Mouse (Mus musculus) lung, postnatal 36 days (tissue): Measurements from ENCODE around the gene Rnf26.

ENCODE experiments used
- DNase-seq: peaks from one replicate; pipeline ENCODE4 v3.0.0; 2022; ENCODE audit warnings: mixed read lengths

Gene Rnf26

DNA sequence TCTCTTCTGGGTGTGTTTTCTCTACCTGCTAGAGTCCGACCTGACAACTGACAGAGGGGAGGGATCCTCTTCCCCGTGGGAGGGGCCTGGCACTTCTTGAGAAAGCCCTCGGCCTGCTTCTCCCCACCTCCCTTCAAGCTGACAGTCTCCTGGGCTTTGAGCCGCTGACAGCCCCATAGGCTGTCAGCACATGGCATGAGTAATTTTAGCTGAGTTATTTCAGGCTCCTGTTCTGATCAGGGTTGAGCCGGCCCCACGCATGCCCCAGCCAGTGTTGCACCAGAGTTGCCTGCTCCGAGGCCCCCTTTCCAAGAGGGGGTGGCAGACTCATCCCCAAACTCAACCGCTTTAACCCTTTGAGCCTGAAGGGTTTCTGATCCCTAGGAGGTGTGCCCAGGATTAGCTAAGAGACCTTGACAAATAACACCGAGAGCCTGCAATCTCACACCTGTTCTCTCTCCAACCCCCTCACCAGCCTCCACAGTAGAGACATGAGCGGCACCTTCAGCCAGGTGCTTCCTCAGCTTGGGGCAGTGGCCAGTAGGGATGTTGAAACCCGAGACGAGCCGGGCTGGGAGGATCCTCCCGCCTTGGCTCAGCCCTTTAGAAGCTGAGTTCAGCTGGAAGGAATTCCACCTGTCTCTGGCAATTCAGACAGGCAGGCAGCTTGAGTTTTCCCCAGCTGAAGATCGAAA is 25.4 kb downstream of the Rnf26 start:
- DNase-seq: no peak

DNA sequence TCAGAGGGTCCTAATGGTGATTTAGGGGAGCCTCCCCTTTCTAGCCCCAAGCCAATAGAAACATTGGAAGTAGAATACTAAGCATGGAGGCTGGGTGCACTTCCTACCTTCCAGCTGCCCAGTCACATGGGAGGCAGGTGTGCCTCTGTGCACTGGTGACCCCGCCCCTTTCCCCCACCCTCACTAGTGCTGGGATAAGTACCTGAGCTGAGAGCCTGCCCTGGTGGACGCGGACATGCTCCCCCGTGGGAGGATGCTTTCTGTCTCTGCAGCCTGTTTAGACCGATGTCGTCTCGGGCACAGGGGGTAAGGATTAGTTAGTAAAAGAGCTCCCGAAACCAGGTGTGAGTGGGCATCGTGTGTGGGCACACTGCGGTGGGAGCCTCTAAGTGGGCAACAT is 26.4 kb downstream of the Rnf26 start:
- no peak for DNase-seq

DNA sequence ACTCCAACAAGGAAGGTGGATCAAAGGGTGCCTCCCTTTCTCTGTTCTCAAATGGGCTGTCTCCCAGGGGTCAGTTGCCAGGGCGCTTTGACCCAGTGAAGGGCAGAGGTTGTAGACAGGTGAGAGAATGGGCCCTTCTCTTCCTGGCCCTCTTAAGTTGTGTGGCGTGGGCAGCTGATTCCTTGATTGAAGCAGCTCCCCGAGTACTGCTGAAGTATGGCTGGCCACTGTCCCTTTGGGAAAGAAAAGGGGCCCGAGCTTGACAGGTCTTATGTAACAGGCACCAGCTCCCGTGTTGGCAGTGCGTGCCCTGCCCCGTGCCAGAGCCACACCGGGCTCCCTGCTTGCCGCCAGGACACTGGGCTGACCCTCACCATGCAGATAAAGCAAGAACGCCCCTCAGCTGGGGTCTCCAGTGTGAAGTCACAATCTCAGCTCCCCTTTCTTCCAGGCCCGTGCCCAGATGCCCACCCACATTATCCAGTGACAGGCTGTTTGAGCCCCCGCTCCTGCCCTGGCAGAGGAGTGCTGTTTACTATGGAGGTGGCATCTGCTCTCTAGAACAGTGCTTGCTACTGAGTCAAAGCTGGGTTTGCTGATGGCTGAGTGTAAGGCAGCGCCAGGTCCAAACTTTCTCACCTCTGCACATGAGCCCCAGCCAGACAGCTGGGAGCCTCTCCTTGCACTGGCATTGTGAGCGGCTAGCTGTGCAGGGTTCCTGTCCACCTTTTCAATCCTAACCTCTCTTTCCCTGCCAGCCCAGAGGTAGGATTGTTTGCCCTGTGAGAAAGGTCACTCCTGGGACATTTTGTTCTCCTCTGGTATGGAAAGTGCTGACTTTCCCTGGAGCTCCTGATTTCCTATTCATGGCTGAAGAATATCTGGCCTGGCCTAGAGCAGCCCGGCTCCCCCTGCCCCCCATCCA is 27.3 kb downstream of the Rnf26 start:
- DNase-seq: peak; percentile 71

DNA sequence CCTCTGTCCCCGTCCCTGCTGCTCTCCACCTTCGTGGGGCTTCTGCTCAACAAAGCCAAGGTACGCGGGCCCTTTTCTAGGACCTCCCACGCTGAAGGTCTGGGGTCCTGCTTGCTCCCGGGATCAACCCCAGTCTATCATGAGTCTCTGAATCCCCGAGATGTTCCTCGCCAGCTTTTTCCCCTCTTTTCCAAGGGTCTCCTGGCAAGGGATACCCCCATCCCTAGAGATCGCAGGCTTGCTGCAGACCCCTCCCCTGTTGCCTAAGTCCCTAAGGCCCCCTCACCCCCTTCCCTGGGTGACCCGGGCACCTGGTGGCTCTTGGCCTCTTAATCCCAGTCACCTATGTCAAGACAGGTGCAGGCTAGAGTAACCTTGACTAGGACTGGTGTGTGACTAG is 28.0 kb downstream of the Rnf26 start:
- DNase-seq: no peak

DNA sequence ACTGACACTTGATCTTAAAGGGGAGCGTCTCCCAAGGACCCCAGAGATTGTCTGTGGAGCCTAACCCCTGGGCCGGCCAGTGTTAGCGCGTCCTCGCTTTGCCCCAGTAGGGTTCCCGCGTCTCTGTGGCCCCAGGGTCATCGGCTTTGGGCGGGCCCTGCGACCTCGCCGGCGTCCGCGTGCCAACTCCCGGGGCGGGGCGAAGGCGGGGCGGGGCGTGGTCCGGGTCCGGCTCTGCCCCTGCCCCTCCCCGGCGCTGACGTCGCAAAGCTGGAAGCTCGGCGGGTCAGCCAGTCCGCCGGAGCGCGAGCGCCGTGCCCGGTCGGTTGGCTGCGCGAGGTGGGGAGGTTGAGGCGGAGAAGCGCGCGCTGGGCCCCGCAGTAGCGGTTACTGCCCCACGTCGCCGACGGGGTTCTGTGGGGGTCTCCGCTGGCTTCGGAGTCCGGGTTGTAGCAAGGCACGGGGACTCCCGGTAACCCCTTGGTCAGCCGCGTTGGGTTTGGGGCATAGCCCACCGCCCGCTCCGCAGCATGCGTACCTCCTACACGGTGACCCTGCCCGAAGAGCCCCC is 28.6 kb downstream of the Rnf26 start:
- DNase-seq: peak; percentile 97

DNA sequence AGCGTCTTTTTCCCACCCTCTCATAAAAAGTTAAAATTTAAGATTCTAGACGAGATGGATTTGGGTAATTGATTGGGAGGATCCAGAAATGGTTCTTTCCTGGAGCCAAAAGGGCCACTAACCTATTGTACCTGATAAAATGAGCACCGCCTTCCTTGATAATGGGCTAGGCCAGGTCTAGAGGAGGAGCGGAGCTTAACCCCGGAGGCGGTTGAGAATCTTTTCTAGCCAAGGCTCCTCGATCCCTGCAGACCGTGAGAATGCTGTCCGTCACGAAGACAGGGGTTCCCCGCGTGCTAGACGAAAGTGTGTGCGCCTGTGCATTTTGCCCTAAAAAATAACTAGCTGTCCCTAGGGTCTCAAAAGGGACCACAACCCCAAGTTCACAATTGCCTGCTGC is 29.1 kb downstream of the Rnf26 start:
- no peak for DNase-seq

DNA sequence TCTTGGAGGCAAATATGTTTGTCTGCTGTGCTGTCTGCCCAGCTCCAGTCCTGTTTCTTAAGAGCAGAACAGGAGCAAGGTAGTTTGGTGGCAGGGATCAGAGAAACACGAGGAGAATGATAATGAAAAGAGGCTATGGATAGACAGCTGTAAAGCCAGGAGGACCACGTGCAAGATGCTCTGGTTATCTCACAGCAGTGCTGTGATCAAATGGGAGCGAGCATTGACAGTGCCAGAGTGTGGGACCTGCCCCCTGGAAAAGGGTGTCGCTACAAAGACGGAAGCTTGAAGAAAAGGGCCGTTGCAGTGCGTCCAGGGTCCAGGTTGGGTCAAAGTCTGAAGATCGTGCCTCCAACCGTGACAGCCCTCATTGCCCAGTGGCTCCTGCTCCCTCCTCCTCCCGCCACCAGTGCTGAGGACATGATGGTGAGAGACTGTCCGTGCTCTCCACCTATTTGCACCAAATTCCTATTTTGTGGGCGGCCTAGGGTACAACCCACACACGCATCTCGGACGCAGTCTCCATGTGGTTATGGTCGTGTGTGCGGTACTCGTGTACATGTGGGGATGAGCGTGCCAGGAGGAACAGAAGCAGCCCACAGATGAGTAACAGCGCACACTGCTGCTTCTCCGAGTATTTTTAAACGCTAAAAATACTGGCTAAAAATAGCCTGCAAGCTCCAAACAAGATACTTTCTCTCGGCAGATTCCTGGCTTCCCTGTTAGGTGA is 29.8 kb downstream of the Rnf26 start:
- no peak for DNase-seq

DNA sequence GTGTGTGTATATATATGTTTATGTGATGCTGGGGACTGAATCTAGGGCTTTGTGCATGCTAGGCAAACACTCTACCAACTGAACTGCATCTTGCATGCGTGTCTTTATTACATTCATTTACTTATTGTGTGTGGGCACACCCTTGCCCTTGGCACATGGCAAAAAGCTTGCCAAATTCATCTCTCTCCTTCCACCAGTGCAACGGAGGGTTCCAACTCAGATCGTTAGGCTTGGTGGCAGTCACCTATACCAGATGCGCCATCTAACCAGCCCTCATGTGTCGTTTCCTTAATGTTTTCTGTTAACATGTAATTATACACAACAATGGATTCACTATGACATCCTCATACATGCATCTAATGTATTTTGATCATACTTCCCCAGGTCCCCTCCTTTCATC is 31.1 kb downstream of the Rnf26 start:
- DNase-seq: no peak

DNA sequence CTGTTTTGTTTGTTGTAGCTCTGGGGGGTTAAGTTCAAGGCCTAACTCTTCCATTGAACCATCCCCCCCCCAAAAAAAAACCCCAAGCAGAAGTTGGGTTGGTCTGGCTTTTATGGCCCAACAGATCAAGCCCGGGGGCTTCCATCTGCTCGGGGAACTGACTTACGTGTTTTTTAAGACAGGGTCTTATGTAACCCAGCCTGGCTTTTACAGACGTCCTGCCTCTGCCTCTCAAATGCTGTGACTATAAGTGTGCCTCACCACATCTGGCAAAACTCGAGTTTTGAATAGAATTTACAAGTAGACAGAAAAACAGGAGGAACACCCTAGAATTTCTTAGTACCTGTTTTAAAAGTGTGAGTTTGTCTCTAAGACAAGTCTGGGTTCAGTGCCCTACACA is 31.7 kb downstream of the Rnf26 start:
- no peak for DNase-seq

DNA sequence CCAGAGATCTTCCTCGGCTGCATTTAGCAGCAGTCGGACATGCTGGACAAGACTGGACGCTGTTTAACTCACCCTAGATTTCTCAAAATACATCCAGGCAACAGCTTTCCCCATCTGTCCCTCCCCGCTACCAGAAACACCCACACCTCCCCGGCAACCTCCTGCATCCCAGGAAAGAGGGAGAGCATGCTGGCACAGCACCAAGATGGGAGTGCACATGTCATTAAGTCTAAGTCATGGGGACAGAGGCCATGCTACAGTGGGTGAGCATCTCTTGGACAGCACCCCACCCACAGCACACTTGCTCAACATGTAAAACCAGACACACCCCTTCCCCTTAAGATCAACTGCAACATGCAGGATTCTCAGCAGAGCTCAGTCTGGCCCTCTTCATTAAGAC is 32.4 kb downstream of the Rnf26 start:
- DNase-seq: peak; percentile 48

DNA sequence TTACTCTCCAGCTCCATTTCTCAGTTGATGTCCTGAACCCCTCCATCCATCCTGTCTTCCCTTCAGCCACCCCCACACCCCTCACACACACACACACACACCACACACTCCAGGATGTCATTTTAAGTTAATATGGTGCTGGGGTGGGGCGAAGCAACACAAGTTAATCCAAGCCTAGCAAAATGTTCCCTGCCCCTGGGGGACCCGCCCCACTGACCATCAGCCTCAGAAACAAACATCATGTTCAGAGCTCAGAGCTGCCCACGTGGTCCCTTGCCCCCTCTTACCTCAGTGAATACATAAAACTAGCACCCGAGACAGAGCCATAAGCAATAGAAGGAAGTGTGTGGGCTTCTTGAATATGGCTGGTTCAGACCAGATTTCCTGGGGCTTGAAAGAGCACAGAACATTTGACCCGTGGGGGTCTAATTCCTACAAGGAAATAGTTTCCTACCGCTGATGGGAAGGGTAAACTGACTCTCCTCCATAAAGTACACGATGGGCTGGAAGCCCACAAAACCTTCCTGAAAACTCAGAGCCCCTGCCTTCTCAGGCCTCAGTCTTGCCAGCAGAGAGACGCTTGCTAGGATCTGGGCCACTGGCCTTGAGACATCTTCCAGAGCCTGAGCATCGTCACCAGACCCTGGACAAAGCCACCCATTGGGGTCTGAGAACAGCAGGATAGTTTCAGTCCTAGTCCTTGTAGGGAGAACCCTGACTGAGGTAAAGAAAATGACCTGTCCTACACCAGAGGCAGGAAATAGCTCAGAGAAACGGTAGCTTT is 33.1 kb downstream of the Rnf26 start:
- no peak for DNase-seq

DNA sequence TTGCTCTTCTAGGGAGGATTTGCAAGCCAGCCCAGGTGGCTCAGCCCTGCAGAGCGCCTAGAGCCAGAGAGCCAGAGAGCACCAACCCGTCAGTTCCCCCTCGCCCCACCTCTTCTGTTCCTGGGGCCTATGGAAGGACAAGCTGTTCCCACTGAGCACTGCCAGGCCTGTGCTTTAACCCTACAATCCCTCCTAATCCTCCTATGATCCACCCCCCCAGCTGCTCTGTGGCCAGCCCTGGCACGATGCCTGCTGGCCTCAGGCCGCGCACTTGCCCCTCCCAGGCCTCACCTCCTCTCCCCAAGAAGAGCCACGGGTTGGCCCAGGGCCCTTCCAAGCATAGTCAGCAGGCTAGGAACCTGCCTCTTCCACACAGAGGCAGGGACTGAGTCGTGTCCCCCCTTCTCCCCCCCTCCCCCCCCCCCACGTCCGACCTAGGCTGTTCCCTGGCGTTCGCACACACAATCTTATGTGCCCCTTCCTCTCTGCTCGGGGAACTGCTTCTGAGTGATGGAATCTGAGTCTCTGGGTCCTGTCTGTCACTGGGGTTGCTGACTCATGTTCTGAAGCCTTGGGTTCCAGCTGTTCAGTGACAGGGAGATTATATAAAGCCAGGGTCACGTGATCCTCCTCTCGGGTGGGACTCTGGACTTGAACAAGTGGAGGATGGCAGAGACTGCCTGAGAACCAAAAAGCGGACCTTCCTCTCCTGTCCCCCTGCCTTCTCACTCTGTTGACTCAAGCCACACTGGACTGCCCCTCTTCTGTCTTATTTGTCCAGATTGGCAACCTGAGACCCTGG is 34.2 kb downstream of the Rnf26 start:
- DNase-seq: peak; percentile 91

DNA sequence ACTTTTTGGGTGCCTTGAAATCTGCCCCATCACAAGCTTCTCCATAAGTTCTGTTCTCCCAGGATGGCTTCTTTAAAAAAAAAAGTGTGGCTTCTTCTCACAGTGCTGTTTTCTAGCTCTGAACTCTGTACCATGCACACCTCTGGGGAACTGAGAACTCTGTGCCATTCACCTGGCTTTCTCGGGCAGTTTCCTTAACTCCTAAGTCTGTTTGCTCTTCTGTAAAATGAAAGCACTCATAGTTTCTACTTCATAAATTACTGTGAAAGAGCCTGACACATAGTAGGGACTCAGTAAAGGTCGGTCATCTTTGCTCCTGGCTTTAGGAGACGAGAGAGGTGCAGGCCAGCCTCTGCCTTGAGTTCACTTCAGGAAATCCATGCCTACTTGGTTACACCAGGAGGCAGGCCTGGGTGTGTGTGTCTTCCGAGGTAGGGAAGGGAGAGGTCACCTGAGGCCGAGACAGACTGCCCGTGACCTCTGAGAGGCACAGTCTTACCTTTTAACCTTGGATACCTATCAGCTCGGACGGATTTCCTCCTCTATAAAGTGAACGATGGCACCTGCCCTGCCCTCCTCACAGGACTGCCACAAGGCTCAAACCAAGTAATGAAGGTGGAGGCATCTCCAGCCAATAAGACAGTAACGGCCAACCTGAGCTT is 35.0 kb downstream of the Rnf26 start:
- DNase-seq: peak; percentile 13

DNA sequence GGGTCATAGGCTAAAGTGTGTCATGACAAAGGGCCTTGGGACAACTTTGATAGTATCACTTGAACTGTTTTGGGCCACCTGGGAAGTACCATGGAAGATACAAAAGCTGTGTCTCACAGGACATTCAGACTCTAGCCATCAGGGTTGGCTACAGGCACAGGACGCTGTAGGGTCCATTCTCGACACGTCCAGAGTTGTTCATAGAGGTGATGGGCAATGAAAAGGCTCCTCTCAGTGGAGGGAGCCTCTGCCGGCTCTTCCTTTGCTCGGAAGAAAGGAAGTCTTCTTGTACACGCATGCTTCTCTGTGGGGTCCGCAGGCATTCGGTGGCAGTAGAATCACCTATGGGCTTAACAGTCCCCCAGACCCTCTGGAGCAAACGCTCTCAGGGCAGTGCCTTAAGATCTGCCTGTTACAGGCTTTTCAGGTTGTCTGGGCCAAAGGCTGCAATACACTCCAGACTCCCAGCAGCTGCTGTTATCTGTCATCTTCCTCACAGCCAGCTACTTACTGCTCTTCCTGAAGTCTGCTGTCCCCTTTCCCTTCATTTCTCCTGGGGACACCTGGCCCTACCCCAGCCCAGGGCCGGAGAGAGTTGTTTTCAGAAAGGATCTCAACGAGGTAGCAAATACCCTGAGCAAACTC is 35.9 kb downstream of the Rnf26 start:
- no peak for DNase-seq

DNA sequence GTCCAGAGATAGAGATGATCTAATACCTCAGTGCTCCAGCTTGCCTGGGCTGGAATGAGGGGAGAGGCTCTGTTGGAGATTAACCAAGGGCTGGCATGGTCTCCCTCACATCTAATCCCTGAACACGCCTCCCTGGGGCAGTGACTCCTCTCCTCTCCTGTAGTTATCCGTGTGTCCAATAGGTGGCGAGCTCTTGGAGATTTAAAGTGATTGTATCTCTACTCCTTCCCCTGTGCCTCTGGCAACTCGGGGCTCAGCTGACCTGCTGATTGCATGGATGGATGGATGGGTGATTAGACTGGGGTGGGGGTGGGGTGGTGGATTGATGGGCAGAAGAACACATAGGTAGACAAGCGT is 36.6 kb downstream of the Rnf26 start:
- DNase-seq: peak; percentile 86

DNA sequence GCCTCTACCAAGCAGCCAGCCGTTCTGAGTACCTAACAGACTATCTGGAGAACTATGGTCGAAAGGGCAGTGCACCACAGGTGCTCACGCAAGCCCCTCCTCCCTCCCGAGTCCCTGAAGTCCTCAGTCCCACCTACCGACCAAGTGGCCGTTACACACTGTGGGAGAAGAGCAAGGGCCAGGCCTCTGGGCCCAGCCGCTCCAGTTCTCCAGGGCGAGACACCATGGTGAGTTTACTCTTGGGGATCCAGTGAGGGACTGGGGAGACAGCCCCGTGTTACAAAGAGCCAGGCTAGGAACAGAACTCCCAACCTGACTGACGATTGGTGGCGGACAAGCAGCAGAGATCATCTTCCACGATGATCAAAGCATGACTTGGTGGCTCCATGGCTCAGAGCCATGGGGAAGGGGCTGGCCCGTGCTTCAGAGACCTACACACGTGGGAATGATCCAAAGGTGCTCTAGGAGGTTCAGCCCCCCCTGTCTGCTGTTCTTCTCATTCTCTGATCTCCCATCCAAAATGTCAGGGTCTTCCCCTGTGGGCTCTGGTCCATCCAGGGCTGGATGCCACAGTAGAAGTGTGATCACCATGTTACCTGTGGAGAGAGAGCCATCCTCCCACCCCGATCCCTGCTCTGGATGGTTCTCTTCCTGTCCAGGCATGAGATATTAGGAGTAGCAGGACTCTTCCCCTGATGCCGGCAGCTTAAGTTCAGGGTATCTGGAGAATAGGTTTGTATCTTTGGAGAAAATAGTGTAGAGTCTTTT is 37.1 kb downstream of the Rnf26 start:
- DNase-seq: no peak

DNA sequence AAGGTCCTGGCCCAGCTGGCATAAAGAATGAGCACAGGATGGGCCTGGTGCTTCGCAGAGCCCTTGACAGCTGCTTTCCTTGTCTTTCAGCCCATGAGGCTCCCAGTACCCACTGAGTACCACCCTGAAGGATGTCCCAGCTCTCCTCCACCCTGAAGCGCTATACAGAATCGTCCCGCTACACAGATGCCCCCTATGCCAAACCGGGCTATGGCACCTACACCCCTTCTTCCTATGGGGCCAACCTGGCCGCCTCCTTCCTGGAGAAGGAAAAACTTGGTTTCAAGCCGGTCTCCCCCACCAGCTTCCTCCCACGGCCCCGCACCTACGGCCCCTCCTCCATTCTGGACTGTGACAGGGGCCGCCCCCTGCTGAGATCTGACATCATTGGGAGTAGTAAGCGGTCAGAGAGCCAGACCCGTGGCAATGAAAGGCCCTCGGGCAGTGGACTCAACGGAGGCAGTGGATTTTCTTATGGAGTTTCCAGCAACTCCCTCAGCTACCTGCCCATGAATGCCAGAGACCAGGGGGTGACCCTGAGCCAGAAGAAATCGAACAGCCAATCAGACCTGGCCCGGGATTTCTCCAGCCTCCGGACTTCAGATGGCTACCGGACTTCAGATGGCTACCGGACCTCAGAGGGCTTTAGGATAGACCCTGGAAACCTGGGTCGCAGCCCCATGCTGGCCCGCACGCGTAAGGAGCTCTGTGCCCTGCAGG is 37.9 kb downstream of the Rnf26 start:
- DNase-seq: no peak

DNA sequence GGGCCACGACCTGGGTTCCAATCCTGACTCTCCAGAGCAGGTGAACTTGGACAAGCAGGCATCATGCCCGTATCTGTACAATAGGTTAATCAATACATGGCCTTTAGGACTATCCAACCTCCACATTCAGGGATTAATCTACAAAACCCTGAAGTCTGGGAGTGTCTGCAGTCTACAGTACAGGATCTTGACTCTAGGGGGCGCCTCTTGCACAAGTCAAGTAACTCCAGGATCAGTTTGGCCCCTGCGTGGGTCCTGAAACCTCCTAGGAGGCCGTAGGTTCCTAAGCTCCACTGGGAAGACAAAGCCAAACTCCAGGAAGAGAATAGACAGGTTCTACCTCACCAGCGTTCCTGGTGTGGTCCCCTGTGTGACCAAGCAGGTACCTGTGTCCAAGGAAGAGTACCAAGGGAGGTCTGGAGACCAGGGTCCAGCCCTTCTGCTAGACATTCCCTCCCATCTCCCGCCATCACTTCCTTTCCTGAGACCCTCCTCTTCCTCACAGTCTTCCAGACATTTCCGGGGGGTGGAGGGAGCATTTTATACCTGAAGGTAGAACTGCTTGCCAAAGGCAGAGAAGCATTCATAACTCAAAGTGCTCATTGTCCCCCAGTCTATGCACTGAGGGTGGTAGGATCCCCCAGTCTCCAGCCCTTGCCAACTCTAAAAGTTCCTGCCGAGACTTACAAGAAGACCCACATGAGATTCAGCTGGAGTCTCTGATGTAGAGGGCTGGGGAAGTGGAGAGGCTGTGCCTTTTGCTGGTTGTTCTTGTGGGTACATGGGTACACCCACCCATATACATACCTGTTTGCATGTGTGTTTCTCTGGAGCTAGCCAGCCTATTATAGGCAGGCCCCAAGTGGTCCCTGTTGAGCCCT is 38.7 kb downstream of the Rnf26 start:
- peak; percentile 67 for DNase-seq
